Mouse (Mus musculus): Measurements from ENCODE around the gene Tbrg1. TPM values are rescaled to one million over a fixed set of nuclear protein-coding genes. Genes with fewer than 3 reads are reported as not detected.

The Tbrg1 gene
- 261 and 265 TPM in 2 replicates for polyA plus RNA-seq (2015; fragmentation: Nextera tagmentation; extraction: Ambion mirVana)

GRCm38 (mm10) chr9:37656931-37657481, at the start of gene Tbrg1:
Gene Tbrg1 (minus strand): TSS chr9:37657312.
- H3K4me1 ChIP-seq (replicated peaks; ENCODE audit: control insufficient read depth, insufficient read depth, low read length), result no peaks in the 10 kb centered on the region
- peaks cover 25% of the 10 kb centered on the region for H3K36me3 ChIP-seq (ENCODE audit: control insufficient read depth, insufficient read depth)
- H3K4me3 ChIP-seq (ENCODE audit: low read depth, low read length), result peak within 1 kb of the TSS; percentile 93
- H3K9ac ChIP-seq (ENCODE audit: low read depth, low read length), result peak within 1 kb of the TSS; percentile 88
- H3K27ac ChIP-seq (ENCODE audit: low read depth, low read length), result peak within 1 kb of the TSS; percentile 97
- peak; percentile 98 for ATAC-seq
- H3K4me2 ChIP-seq (replicated peaks; ENCODE audit: low read depth), result peak within 1 kb of the TSS; percentile 68
- no peak for TF ChIP-seq CTCF (IDR thresholded peaks at IDR 0.05; ENCODE audit: low read depth)
- no peaks in the 10 kb centered on the region for H3K9me3 ChIP-seq (ENCODE audit: control insufficient read depth)
- H3K27me3 ChIP-seq (replicated peaks; ENCODE audit: control insufficient read depth, insufficient read depth, low read length), result no peaks in the 10 kb centered on the region
- WGBS, result under 1% methylated on average over 36 of the region's 36 CpGs

- Histone ChIP-seq H3K36me3 (ENCODE audit: control insufficient read depth, insufficient read depth) (no peaks in the 10 kb centered on the region), H3K4me1 (replicated peaks; ENCODE audit: control insufficient read depth, insufficient read depth, low read length) (no peaks in the 10 kb centered on the region), H3K27me3 (replicated peaks; ENCODE audit: control insufficient read depth, insufficient read depth, low read length) (no peaks in the 10 kb centered on the region), H3K27ac (ENCODE audit: low read depth, low read length) (no peak overlapping the region), H3K4me2 (replicated peaks; ENCODE audit: low read depth) (no peak overlapping the region), H3K9me3 (ENCODE audit: control insufficient read depth) (no peaks in the 10 kb centered on the region), H3K9ac (ENCODE audit: low read depth, low read length) (no peak overlapping the region), H3K4me3 (ENCODE audit: low read depth, low read length) (no peak overlapping the region)
- no peak for ATAC-seq
- WGBS, result 66% methylated on average over 5 of the region's 5 CpGs
- peak; percentile 80 for TF ChIP-seq CTCF (IDR thresholded peaks at IDR 0.05; ENCODE audit: low read depth)
Observed at GRCm38 (mm10) chr9:37689970-37690686, 33.0 kb upstream of the Tbrg1 start.

GRCm38 (mm10) chr9:37687941-37688303, 30.8 kb upstream of the Tbrg1 start:
- ATAC-seq, result no peak
- H3K9me3 ChIP-seq (ENCODE audit: control insufficient read depth), result no peaks in the 10 kb centered on the region

GRCm38 (mm10) chr9:37687288-37687940, 30.3 kb upstream of the Tbrg1 start:
- Histone ChIP-seq H3K9me3 (ENCODE audit: control insufficient read depth) (no peaks in the 10 kb centered on the region), H3K36me3 (ENCODE audit: control insufficient read depth, insufficient read depth) (no peaks in the 10 kb centered on the region), H3K27me3 (replicated peaks; ENCODE audit: control insufficient read depth, insufficient read depth, low read length) (no peaks in the 10 kb centered on the region), H3K27ac (ENCODE audit: low read depth, low read length) (no peak overlapping the region), H3K9ac (ENCODE audit: low read depth, low read length) (no peak overlapping the region), H3K4me1 (replicated peaks; ENCODE audit: control insufficient read depth, insufficient read depth, low read length) (no peaks in the 10 kb centered on the region), H3K4me3 (ENCODE audit: low read depth, low read length) (no peak overlapping the region), H3K4me2 (replicated peaks; ENCODE audit: low read depth) (no peak overlapping the region)
- no peak for TF ChIP-seq CTCF (IDR thresholded peaks at IDR 0.05; ENCODE audit: low read depth)
- WGBS, result 73% methylated on average over 3 of the region's 3 CpGs
- no peak for ATAC-seq

More at GRCm38 (mm10) chr9:37687941-37688303, 30.8 kb upstream of the Tbrg1 start:
- Histone ChIP-seq H3K27me3 (replicated peaks; ENCODE audit: control insufficient read depth, insufficient read depth, low read length) (no peaks in the 10 kb centered on the region), H3K9ac (ENCODE audit: low read depth, low read length) (no peak overlapping the region), H3K4me1 (replicated peaks; ENCODE audit: control insufficient read depth, insufficient read depth, low read length) (no peaks in the 10 kb centered on the region), H3K4me3 (ENCODE audit: low read depth, low read length) (no peak overlapping the region), H3K36me3 (ENCODE audit: control insufficient read depth, insufficient read depth) (no peaks in the 10 kb centered on the region), H3K4me2 (replicated peaks; ENCODE audit: low read depth) (no peak overlapping the region), H3K27ac (ENCODE audit: low read depth, low read length) (no peak overlapping the region)
- TF ChIP-seq CTCF (IDR thresholded peaks at IDR 0.05; ENCODE audit: low read depth), result no peak
- WGBS, result 51% methylated on average over 3 of the region's 3 CpGs

- TF ChIP-seq CTCF (IDR thresholded peaks at IDR 0.05; ENCODE audit: low read depth), result no peak
- no peaks in the 10 kb centered on the region for H3K9me3 ChIP-seq (ENCODE audit: control insufficient read depth)
- no peaks in the 10 kb centered on the region for H3K27me3 ChIP-seq (replicated peaks; ENCODE audit: control insufficient read depth, insufficient read depth, low read length)
- no peak overlapping the region for H3K4me3 ChIP-seq (ENCODE audit: low read depth, low read length)
- H3K27ac ChIP-seq (ENCODE audit: low read depth, low read length), result no peak overlapping the region
- 93% methylated on average over 1 of the region's 1 CpGs for WGBS
- no peaks in the 10 kb centered on the region for H3K4me1 ChIP-seq (replicated peaks; ENCODE audit: control insufficient read depth, insufficient read depth, low read length)
- no peak overlapping the region for H3K4me2 ChIP-seq (replicated peaks; ENCODE audit: low read depth)
- H3K9ac ChIP-seq (ENCODE audit: low read depth, low read length), result no peak overlapping the region
- no peaks in the 10 kb centered on the region for H3K36me3 ChIP-seq (ENCODE audit: control insufficient read depth, insufficient read depth)
- no peak for ATAC-seq
Observed at GRCm38 (mm10) chr9:37681123-37681522, 24.0 kb upstream of the Tbrg1 start.

GRCm38 (mm10) chr9:37675287-37675686, 18.2 kb upstream of the Tbrg1 start:
- Histone ChIP-seq H3K9me3 (ENCODE audit: control insufficient read depth) (0 out of 2 replicates have a peak, but pooled peaks cover 3% of the 10 kb centered on the region), H3K27ac (ENCODE audit: low read depth, low read length) (no peak overlapping the region), H3K4me2 (replicated peaks; ENCODE audit: low read depth) (no peak overlapping the region), H3K27me3 (replicated peaks; ENCODE audit: control insufficient read depth, insufficient read depth, low read length) (no peaks in the 10 kb centered on the region), H3K4me1 (replicated peaks; ENCODE audit: control insufficient read depth, insufficient read depth, low read length) (no peaks in the 10 kb centered on the region), H3K9ac (ENCODE audit: low read depth, low read length) (no peak overlapping the region), H3K4me3 (ENCODE audit: low read depth, low read length) (no peak overlapping the region), H3K36me3 (ENCODE audit: control insufficient read depth, insufficient read depth) (no peaks in the 10 kb centered on the region)
- 80% methylated on average over 4 of the region's 4 CpGs for WGBS
- no peak for TF ChIP-seq CTCF (IDR thresholded peaks at IDR 0.05; ENCODE audit: low read depth)
- ATAC-seq, result no peak

All from intestine, postnatal 0 days (tissue).